Mouse (Mus musculus): Measurements from ENCODE around the gene Acsl5. TPM values are rescaled to one million over a fixed set of nuclear protein-coding genes. Genes with fewer than 3 reads are reported as not detected.

The Acsl5 gene
- total and polyA plus RNA-seq, 3 experiments, result 21.8 to 111 (median 30.1) TPM

DNA sequence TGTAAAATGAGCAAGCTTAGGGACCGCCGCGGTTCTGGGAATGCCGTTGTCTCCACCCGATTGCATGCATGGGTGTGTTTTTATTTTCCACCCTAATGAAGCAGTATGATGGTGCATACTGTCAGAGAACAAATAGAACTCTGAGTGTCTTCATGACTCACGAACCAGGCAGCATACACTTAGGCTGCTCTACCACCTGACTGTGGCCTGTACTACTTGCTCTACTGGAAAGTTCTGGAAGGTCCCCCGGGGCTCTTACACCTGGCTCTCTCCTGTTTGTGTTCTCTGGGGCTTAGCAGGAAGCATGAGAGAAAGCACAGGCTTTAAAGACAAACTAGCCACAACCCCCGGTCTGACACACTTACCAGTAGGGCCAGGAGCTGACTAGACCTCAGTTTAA is 32.4 kb upstream of the Acsl5 start:
- H3K4me3 ChIP-seq (ENCODE audit: low read depth, low read length), result no peak overlapping the region
- no peak for ATAC-seq (ENCODE audit: extremely low read depth, insufficient number of reproducible peaks, low FRiP score, poor library complexity, severe bottlenecking)

DNA sequence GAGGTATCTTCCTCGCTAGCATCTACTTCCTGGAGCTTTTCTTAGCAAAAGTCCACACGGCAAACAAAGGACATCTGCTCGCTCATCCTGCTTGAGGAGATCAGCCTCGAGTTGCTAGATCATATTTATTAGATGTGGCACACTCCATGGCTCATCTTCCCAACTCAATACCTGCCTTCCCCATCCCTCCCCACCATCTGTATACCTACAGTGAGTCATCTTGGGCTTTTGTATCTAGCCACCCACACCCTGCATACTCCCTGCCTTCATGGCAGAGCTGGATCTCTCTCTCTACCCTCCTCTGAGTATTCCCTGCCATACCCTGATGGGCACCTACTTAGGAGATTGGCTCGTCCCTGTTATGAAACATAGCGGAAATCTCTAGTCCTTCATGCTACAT is 30.5 kb upstream of the Acsl5 start:
- Histone ChIP-seq H3K36me3 (replicated peaks) (no peaks in the 10 kb centered on the region), H3K4me1 (ENCODE audit: insufficient read depth, low read depth, low read length) (peaks cover 12% of the 10 kb centered on the region), H3K27me3 (ENCODE audit: insufficient read depth, low read length) (peaks cover 11% of the 10 kb centered on the region), H3K4me3 (ENCODE audit: low read depth, low read length) (no peak overlapping the region), H3K9me3 (replicated peaks) (no peaks in the 10 kb centered on the region)
- ATAC-seq (ENCODE audit: extremely low read depth, insufficient number of reproducible peaks, low FRiP score, poor library complexity, severe bottlenecking) (no peak), DNase-seq (ENCODE audit: low spot score) (no peak)
- TF ChIP-seq POLR2AphosphoS5 (IDR thresholded peaks at IDR 0.05; ENCODE audit: insufficient replicate concordance, low read depth, low read length) (no peak), TAL1 (conservative IDR thresholded peaks at IDR 0.05; ENCODE audit: low read depth, low read length) (no peak), GATA2 (IDR thresholded peaks at IDR 0.05; ENCODE audit: borderline replicate concordance, low read depth, low read length) (no peak), CTCF (IDR thresholded peaks at IDR 0.05; ENCODE audit: low read depth, low read length) (no peak), GATA1 (IDR thresholded peaks at IDR 0.05; ENCODE audit: borderline replicate concordance, low read length) (no peak)

More for the DNA sequence above, 32.4 kb upstream of the Acsl5 start:
- DNase-seq (ENCODE audit: low spot score), result no peak
- no peaks in the 10 kb centered on the region for H3K36me3 ChIP-seq (replicated peaks)
- TF ChIP-seq GATA1 (IDR thresholded peaks at IDR 0.05; ENCODE audit: borderline replicate concordance, low read length) (no peak), CTCF (IDR thresholded peaks at IDR 0.05; ENCODE audit: low read depth, low read length) (no peak), TAL1 (conservative IDR thresholded peaks at IDR 0.05; ENCODE audit: low read depth, low read length) (no peak), POLR2AphosphoS5 (IDR thresholded peaks at IDR 0.05; ENCODE audit: insufficient replicate concordance, low read depth, low read length) (no peak)
- no peaks in the 10 kb centered on the region for H3K9me3 ChIP-seq (replicated peaks)
- peaks cover 12% of the 10 kb centered on the region for H3K27me3 ChIP-seq (ENCODE audit: insufficient read depth, low read length)
- peaks cover 12% of the 10 kb centered on the region for H3K4me1 ChIP-seq (ENCODE audit: insufficient read depth, low read depth, low read length)

DNA sequence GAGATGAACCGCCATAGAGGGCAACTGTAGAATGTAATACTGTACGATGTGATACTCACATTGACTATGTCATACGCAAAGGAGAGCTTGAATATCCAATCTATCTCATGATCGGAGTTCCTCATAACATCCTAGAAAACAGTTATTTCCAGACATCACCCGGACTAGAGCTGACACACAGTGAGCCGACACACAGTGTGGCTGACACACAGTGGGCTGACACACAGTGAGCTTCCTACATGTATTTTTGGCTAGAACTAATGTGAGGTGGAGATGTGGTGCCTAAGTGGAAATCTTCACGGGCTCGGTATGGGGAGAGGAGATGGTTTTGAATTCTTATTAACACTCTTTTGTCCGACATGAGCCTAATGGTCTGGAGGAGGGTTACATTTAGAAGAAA is 29.5 kb upstream of the Acsl5 start:
- no peak for TF ChIP-seq POLR2AphosphoS5 (IDR thresholded peaks at IDR 0.05; ENCODE audit: insufficient replicate concordance, low read depth, low read length)
- TF ChIP-seq CTCF (IDR thresholded peaks at IDR 0.05; ENCODE audit: low read depth, low read length), result no peak
- TF ChIP-seq TAL1 (conservative IDR thresholded peaks at IDR 0.05; ENCODE audit: low read depth, low read length), result no peak
- no peak for TF ChIP-seq GATA2 (IDR thresholded peaks at IDR 0.05; ENCODE audit: borderline replicate concordance, low read depth, low read length)
- no peak for TF ChIP-seq GATA1 (IDR thresholded peaks at IDR 0.05; ENCODE audit: borderline replicate concordance, low read length)
- Histone ChIP-seq H3K27me3 (ENCODE audit: insufficient read depth, low read length) (peaks cover 11% of the 10 kb centered on the region), H3K9me3 (replicated peaks) (no peaks in the 10 kb centered on the region), H3K36me3 (replicated peaks) (no peaks in the 10 kb centered on the region), H3K4me3 (ENCODE audit: low read depth, low read length) (no peak overlapping the region), H3K4me1 (ENCODE audit: insufficient read depth, low read depth, low read length) (peaks cover 12% of the 10 kb centered on the region)
- ATAC-seq (ENCODE audit: extremely low read depth, insufficient number of reproducible peaks, low FRiP score, poor library complexity, severe bottlenecking) (no peak), DNase-seq (ENCODE audit: low spot score) (no peak)

DNA sequence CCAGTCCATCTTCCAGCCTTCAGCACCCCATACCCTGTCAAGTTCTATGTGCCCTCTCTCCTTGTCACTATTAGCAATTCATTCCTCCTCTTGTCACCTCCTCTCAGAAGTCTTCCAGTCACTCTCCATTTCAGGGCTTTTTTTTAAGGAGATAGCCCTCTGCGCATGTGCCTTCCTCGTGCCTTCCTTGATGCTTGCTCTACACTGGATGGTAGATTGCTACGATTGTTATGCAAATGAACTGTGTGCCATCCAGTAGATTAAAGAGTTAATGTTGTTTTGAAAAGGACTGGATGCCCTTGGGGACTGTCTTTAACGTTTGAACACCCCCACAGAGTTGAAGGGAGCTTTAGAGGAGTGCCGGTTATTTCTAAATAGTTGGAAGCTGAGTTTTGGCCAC is 25.1 kb upstream of the Acsl5 start:
- Histone ChIP-seq H3K27me3 (ENCODE audit: insufficient read depth, low read length) (peaks cover 23% of the 10 kb centered on the region), H3K36me3 (replicated peaks) (no peaks in the 10 kb centered on the region), H3K9me3 (replicated peaks) (no peaks in the 10 kb centered on the region), H3K4me1 (ENCODE audit: insufficient read depth, low read depth, low read length) (no peaks in the 10 kb centered on the region), H3K4me3 (ENCODE audit: low read depth, low read length) (no peak overlapping the region)
- no peak for TF ChIP-seq TAL1 (conservative IDR thresholded peaks at IDR 0.05; ENCODE audit: low read depth, low read length)
- TF ChIP-seq GATA1 (IDR thresholded peaks at IDR 0.05; ENCODE audit: borderline replicate concordance, low read length), result no peak
- no peak for TF ChIP-seq POLR2AphosphoS5 (IDR thresholded peaks at IDR 0.05; ENCODE audit: insufficient replicate concordance, low read depth, low read length)
- TF ChIP-seq CTCF (IDR thresholded peaks at IDR 0.05; ENCODE audit: low read depth, low read length), result no peak
- TF ChIP-seq GATA2 (IDR thresholded peaks at IDR 0.05; ENCODE audit: borderline replicate concordance, low read depth, low read length), result no peak
- DNase-seq (ENCODE audit: low spot score) (no peak), ATAC-seq (ENCODE audit: extremely low read depth, insufficient number of reproducible peaks, low FRiP score, poor library complexity, severe bottlenecking) (no peak)

DNA sequence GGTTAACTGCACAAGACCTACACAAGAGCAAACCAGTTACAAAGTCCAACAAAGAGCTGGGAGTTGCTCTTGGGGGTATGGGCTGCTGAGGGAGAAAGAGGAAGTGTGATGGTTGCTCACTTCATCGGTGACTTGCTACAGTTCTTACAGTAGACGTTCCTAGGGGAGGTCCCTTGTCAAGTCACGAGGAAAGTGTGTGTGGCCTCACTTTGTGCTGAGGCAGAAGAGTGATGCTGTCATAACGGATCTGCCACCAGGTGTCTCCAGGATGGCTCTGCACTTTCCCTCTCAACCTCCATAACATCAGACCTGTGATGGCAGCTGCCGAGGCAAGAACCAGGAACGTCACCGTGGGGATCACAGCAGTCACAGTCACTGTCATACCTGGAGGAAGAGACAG is 24.6 kb upstream of the Acsl5 start:
- Histone ChIP-seq H3K4me1 (ENCODE audit: insufficient read depth, low read depth, low read length) (no peaks in the 10 kb centered on the region), H3K9me3 (replicated peaks) (no peaks in the 10 kb centered on the region), H3K4me3 (ENCODE audit: low read depth, low read length) (no peak overlapping the region), H3K36me3 (replicated peaks) (no peaks in the 10 kb centered on the region), H3K27me3 (ENCODE audit: insufficient read depth, low read length) (peaks cover 26% of the 10 kb centered on the region)
- no peak for DNase-seq (ENCODE audit: low spot score)
- no peak for ATAC-seq (ENCODE audit: extremely low read depth, insufficient number of reproducible peaks, low FRiP score, poor library complexity, severe bottlenecking)
- TF ChIP-seq CTCF (IDR thresholded peaks at IDR 0.05; ENCODE audit: low read depth, low read length) (no peak), POLR2AphosphoS5 (IDR thresholded peaks at IDR 0.05; ENCODE audit: insufficient replicate concordance, low read depth, low read length) (no peak), GATA2 (IDR thresholded peaks at IDR 0.05; ENCODE audit: borderline replicate concordance, low read depth, low read length) (no peak), TAL1 (conservative IDR thresholded peaks at IDR 0.05; ENCODE audit: low read depth, low read length) (no peak), GATA1 (IDR thresholded peaks at IDR 0.05; ENCODE audit: borderline replicate concordance, low read length) (no peak)

DNA sequence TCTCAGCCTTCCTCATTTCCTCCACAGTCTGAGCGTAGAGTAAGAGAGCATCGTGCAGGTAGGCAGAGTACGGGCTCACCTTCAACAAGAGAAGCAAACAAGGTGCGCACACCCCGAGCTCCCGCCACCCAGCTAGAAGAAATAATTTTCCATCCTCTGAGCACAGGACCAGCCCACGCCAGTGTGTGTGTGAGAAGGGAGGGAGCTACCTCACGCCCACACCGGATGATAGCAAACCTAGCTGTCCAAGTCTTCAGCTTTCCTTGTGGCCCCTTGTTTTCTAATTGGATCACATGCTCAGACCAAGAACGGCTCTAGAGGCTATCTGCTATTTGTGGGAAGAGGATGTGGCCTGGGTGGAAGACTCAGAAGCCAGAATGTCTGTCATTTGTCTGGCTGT is 20.7 kb upstream of the Acsl5 start:
- TF ChIP-seq TAL1 (conservative IDR thresholded peaks at IDR 0.05; ENCODE audit: low read depth, low read length), result no peak
- no peak for TF ChIP-seq CTCF (IDR thresholded peaks at IDR 0.05; ENCODE audit: low read depth, low read length)
- Histone ChIP-seq H3K4me1 (ENCODE audit: insufficient read depth, low read depth, low read length) (no peaks in the 10 kb centered on the region), H3K9me3 (replicated peaks) (no peaks in the 10 kb centered on the region), H3K4me3 (ENCODE audit: low read depth, low read length) (no peak overlapping the region), H3K36me3 (replicated peaks) (no peaks in the 10 kb centered on the region), H3K27me3 (ENCODE audit: insufficient read depth, low read length) (peaks cover 30% of the 10 kb centered on the region)
- DNase-seq (ENCODE audit: low spot score) (no peak), ATAC-seq (ENCODE audit: extremely low read depth, insufficient number of reproducible peaks, low FRiP score, poor library complexity, severe bottlenecking) (no peak)

DNA sequence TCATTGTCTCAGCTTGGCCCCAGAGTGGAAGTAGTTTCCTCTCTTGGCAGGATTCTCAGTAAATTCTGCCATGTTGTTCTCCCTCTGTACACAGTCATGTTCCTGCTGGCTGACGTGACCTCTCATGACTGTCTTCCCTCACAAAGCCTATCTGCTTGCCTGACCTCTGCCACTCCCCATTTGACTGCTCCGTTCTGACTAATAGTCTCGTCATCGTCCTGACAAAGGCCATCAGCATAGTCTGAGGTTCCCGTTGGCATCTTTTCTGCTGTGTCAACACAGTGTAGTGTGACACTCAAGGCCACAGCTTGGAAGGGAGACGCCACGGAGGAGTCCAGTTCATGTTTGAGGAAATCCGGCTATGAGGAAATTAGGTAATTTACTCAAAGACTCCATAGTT is 19.6 kb upstream of the Acsl5 start:
- no peak overlapping the region for H3K4me3 ChIP-seq (ENCODE audit: low read depth, low read length)
- no peak for TF ChIP-seq GATA1 (IDR thresholded peaks at IDR 0.05; ENCODE audit: borderline replicate concordance, low read length)
- TF ChIP-seq CTCF (IDR thresholded peaks at IDR 0.05; ENCODE audit: low read depth, low read length), result no peak
- no peaks in the 10 kb centered on the region for H3K9me3 ChIP-seq (replicated peaks)
- DNase-seq (ENCODE audit: low spot score) (no peak), ATAC-seq (ENCODE audit: extremely low read depth, insufficient number of reproducible peaks, low FRiP score, poor library complexity, severe bottlenecking) (no peak)
- H3K36me3 ChIP-seq (replicated peaks), result no peaks in the 10 kb centered on the region
- peaks cover 35% of the 10 kb centered on the region for H3K27me3 ChIP-seq (ENCODE audit: insufficient read depth, low read length)
- H3K4me1 ChIP-seq (ENCODE audit: insufficient read depth, low read depth, low read length), result no peaks in the 10 kb centered on the region
